Mouse (Mus musculus) E14TG2a.4 (cell line): ENCODE results near the gene Ndufaf8.

Source experiments
- CTCF ChIP-seq: conservative IDR thresholded peaks from 2 replicates; pipeline ENCODE4 v1.5.1; 2014; ENCODE audit warnings: low read length
- NANOG ChIP-seq: IDR thresholded peaks from 2 replicates; pipeline ENCODE4 v1.6.1; 2014; ENCODE audit warnings: borderline replicate concordance, low read length, mixed read lengths
- POU5F1 ChIP-seq: IDR thresholded peaks from 2 replicates; pipeline ENCODE4 v1.6.1; 2014; ENCODE audit warnings: low read length, borderline replicate concordance

DNA sequence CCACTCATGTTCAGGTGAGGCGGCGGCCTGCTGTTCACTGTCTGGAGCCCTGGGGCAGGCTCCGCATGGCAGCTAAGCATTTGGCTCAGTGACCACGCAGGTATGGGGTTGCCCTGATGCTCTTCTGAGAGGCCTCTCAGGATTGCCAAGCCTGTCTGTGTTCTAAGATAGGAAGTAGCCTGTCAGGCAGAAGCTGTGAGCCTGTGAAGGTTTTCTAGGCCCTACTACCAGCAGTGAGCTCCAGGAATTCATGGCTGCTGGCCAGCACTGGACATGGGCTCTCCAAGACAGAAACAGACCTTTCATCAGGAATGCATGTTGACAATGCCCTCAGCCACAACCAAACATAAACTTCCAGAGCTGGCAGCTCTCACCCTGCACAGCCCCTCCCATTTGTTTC lies 13.4 kb downstream of the Ndufaf8 start:
- TF ChIP-seq NANOG (no peak), CTCF (no peak), POU5F1 (no peak)
